Mouse (Mus musculus): ENCODE measurements around the gene Zkscan17.

- TF ChIP-seq CTCF (IDR thresholded peaks at IDR 0.05; ENCODE audit: low read depth, low read length) (no peak), GATA1 (IDR thresholded peaks at IDR 0.05; ENCODE audit: borderline replicate concordance, low read length) (no peak), TAL1 (conservative IDR thresholded peaks at IDR 0.05; ENCODE audit: low read depth, low read length) (no peak), GATA2 (IDR thresholded peaks at IDR 0.05; ENCODE audit: borderline replicate concordance, low read depth, low read length) (no peak), POLR2AphosphoS5 (IDR thresholded peaks at IDR 0.05; ENCODE audit: insufficient replicate concordance, low read depth, low read length) (no peak)
Observed at GRCm38 (mm10) chr11:59496672-59497310, 29.8 kb downstream of the Zkscan17 start.

Data from G1E (cell line).